Comparison of ENCODE assay signal across 14 mouse cellular contexts in genomic region chr15:94520959-94521358, GRCm38 (mm10). TPM values are rescaled to one million over a fixed set of nuclear protein-coding genes. Genes with fewer than 3 reads are reported as not detected.
"Had no signal": no experiment of that assay in that cellular context is flagged by ENCODE, and none has a peak within 500 bp of the region (broad histone marks: within the 10 kb centered on the region; RNA-seq: fewer than 3 reads in every experiment).

No protein-coding gene starts in this region.

- H3K27ac ChIP-seq: macrophage; midbrain, embryonic 13.5 days; midbrain, embryonic 15.5 days; neural tube, embryonic 12.5 days had no signal

- H3K9me3 ChIP-seq: megakaryocyte, embryonic 14.5 days; midbrain, embryonic 13.5 days; midbrain, embryonic 15.5 days; neural tube, embryonic 12.5 days had no signal

- H3K27me3 ChIP-seq: megakaryocyte, embryonic 14.5 days; midbrain, embryonic 13.5 days; midbrain, embryonic 15.5 days; neural tube, embryonic 12.5 days had no signal

- H3K36me3 ChIP-seq: midbrain, embryonic 13.5 days; midbrain, embryonic 15.5 days; neural tube, embryonic 12.5 days had no signal

- ATAC-seq: liver, postnatal 0 days had no signal

- H3K9ac ChIP-seq: liver, postnatal 0 days; midbrain, embryonic 13.5 days; midbrain, embryonic 15.5 days; neural tube, embryonic 12.5 days had no signal

- H3K4me1 ChIP-seq: megakaryocyte, embryonic 14.5 days; midbrain, embryonic 13.5 days; midbrain, embryonic 15.5 days; neural tube, embryonic 12.5 days had no signal

- DNase-seq: lung, adult 2 months; right cerebral cortex, postnatal 25 days; right cerebral cortex, postnatal 4 days; spleen, adult 18-20 months; thymus, adult 18-20 months; thymus, postnatal 36 days had no signal

- H3K4me2 ChIP-seq: midbrain, embryonic 11.5 days; midbrain, embryonic 13.5 days; midbrain, embryonic 15.5 days; neural tube, embryonic 12.5 days had no signal

- H3K4me3 ChIP-seq: megakaryocyte, embryonic 14.5 days; midbrain, embryonic 13.5 days; midbrain, embryonic 15.5 days; neural tube, embryonic 12.5 days had no signal

RNA-seq across cellular contexts. Expression of gene Adamts20, which starts 55.7 kb away (rescaled TPM):
- polyA plus RNA-seq: liver, postnatal 0 days; macrophage; small intestine, adult 2 months had no signal
